Mouse (Mus musculus): ENCODE data around the gene Emcn. TPM values are rescaled to one million over a fixed set of nuclear protein-coding genes. Genes with fewer than 3 reads are reported as not detected.

Emcn gene
- polyA plus RNA-seq, 1 experiment from 2014 or later: 9.0 TPM

- H3K27ac ChIP-seq (replicated peaks): no peak overlapping the region
- no peak overlapping the region for H3K4me2 ChIP-seq (replicated peaks)
- no peak overlapping the region for H3K9ac ChIP-seq (replicated peaks)
- H3K4me3 ChIP-seq: no peak overlapping the region
- WGBS: 64% methylated on average over 4 of the region's 4 CpGs
- no peaks in the 10 kb centered on the region for H3K36me3 ChIP-seq
- H3K4me1 ChIP-seq: peaks cover 10% of the 10 kb centered on the region
- ATAC-seq (replicated peaks): peak; percentile 29; the same call in 1 of the 2 replicates
- no peaks in the 10 kb centered on the region for H3K9me3 ChIP-seq
- H3K27me3 ChIP-seq: no peaks in the 10 kb centered on the region
Observed at GRCm38 (mm10) chr3:137418636-137419035, 77.8 kb downstream of the Emcn start.

- Histone ChIP-seq H3K4me2 (replicated peaks) (no peak overlapping the region), H3K36me3 (no peaks in the 10 kb centered on the region), H3K27ac (replicated peaks) (no peak overlapping the region), H3K9me3 (no peaks in the 10 kb centered on the region), H3K9ac (replicated peaks) (no peak overlapping the region), H3K4me3 (no peak overlapping the region), H3K4me1 (no peaks in the 10 kb centered on the region), H3K27me3 (no peaks in the 10 kb centered on the region)
- WGBS: 94% methylated on average over 6 of the region's 6 CpGs
- ATAC-seq (replicated peaks): no peak
Observed at GRCm38 (mm10) chr3:137429516-137429915, 88.6 kb downstream of the Emcn start.

GRCm38 (mm10) chr3:137464902-137465629, 124.2 kb downstream of the Emcn start:
- Histone ChIP-seq H3K4me1 (no peaks in the 10 kb centered on the region), H3K27me3 (no peaks in the 10 kb centered on the region), H3K27ac (replicated peaks) (no peak overlapping the region), H3K9ac (replicated peaks) (no peak overlapping the region), H3K4me2 (replicated peaks) (no peak overlapping the region), H3K36me3 (no peaks in the 10 kb centered on the region), H3K4me3 (no peak overlapping the region), H3K9me3 (no peaks in the 10 kb centered on the region)
- 73% methylated on average over 4 of the region's 4 CpGs for WGBS
- ATAC-seq (replicated peaks): no peak

GRCm38 (mm10) chr3:137465953-137466352, 125.1 kb downstream of the Emcn start:
- Histone ChIP-seq H3K27me3 (no peaks in the 10 kb centered on the region), H3K4me1 (no peaks in the 10 kb centered on the region), H3K4me3 (no peak overlapping the region), H3K27ac (replicated peaks) (no peak overlapping the region), H3K9ac (replicated peaks) (no peak overlapping the region), H3K36me3 (no peaks in the 10 kb centered on the region), H3K4me2 (replicated peaks) (no peak overlapping the region), H3K9me3 (no peaks in the 10 kb centered on the region)
- 74% methylated on average over 4 of the region's 4 CpGs for WGBS
- ATAC-seq (replicated peaks): no peak

GRCm38 (mm10) chr3:137466766-137467165, 125.9 kb downstream of the Emcn start:
- Histone ChIP-seq H3K27ac (replicated peaks) (no peak overlapping the region), H3K9me3 (no peaks in the 10 kb centered on the region), H3K36me3 (no peaks in the 10 kb centered on the region), H3K4me2 (replicated peaks) (no peak overlapping the region), H3K9ac (replicated peaks) (no peak overlapping the region), H3K27me3 (no peaks in the 10 kb centered on the region), H3K4me1 (no peaks in the 10 kb centered on the region), H3K4me3 (no peak overlapping the region)
- WGBS: 93% methylated on average over 4 of the region's 4 CpGs
- ATAC-seq (replicated peaks): no peak

- Histone ChIP-seq H3K4me3 (no peak overlapping the region), H3K4me1 (no peaks in the 10 kb centered on the region), H3K9ac (replicated peaks) (no peak overlapping the region), H3K27ac (replicated peaks) (no peak overlapping the region), H3K9me3 (no peaks in the 10 kb centered on the region), H3K4me2 (replicated peaks) (no peak overlapping the region), H3K27me3 (no peaks in the 10 kb centered on the region), H3K36me3 (no peaks in the 10 kb centered on the region)
- 97% methylated on average over 1 of the region's 1 CpGs for WGBS
- ATAC-seq (replicated peaks): no peak
Observed at GRCm38 (mm10) chr3:137467386-137467785, 126.5 kb downstream of the Emcn start.

- Histone ChIP-seq H3K36me3 (no peaks in the 10 kb centered on the region), H3K27ac (replicated peaks) (no peak overlapping the region), H3K9ac (replicated peaks) (no peak overlapping the region), H3K4me3 (no peak overlapping the region), H3K4me1 (no peaks in the 10 kb centered on the region), H3K9me3 (no peaks in the 10 kb centered on the region), H3K27me3 (no peaks in the 10 kb centered on the region), H3K4me2 (replicated peaks) (no peak overlapping the region)
- WGBS: 75% methylated on average over 1 of the region's 1 CpGs
- ATAC-seq (replicated peaks): no peak
Observed at GRCm38 (mm10) chr3:137472145-137472544, 131.3 kb downstream of the Emcn start.

GRCm38 (mm10) chr3:137479761-137480339, 139.0 kb downstream of the Emcn start:
- Histone ChIP-seq H3K27me3 (no peaks in the 10 kb centered on the region), H3K9ac (replicated peaks) (no peak overlapping the region), H3K4me3 (no peak overlapping the region), H3K9me3 (no peaks in the 10 kb centered on the region), H3K4me2 (replicated peaks) (no peak overlapping the region), H3K27ac (replicated peaks) (no peak overlapping the region), H3K36me3 (no peaks in the 10 kb centered on the region), H3K4me1 (0 out of 2 replicates have a peak, but pooled peaks cover 11% of the 10 kb centered on the region)
- WGBS: 31% methylated on average over 7 of the region's 7 CpGs
- no peak for ATAC-seq (replicated peaks)

GRCm38 (mm10) chr3:137481157-137481556, 140.3 kb downstream of the Emcn start:
- Histone ChIP-seq H3K36me3 (no peaks in the 10 kb centered on the region), H3K4me1 (0 out of 2 replicates have a peak, but pooled peaks cover 11% of the 10 kb centered on the region), H3K27ac (replicated peaks) (no peak overlapping the region), H3K9ac (replicated peaks) (no peak overlapping the region), H3K9me3 (no peaks in the 10 kb centered on the region), H3K27me3 (no peaks in the 10 kb centered on the region), H3K4me2 (replicated peaks) (no peak overlapping the region), H3K4me3 (no peak overlapping the region)
- ATAC-seq (replicated peaks): no peak

All from forebrain, embryonic 15.5 days (tissue).